Mouse (Mus musculus) kidney, adult 2 months (tissue): ENCODE results near the gene Stk38.

ENCODE experiments used
- CTCF ChIP-seq: fragments of 200-500 bp; conservative IDR thresholded peaks from 2 replicates; pipeline ENCODE4 v1.5.1; 2011; ENCODE audit warnings: low read depth, mild to moderate bottlenecking, control low read depth, low read length, moderate library complexity, mixed read lengths; ENCODE audit not compliant: insufficient read depth, insufficient read length
- POLR2A ChIP-seq: fragments of 200-500 bp; IDR thresholded peaks from one replicate; pipeline ENCODE4 v1.6.1; 2011; ENCODE audit warnings: low read depth, low read length, control low read depth

DNA sequence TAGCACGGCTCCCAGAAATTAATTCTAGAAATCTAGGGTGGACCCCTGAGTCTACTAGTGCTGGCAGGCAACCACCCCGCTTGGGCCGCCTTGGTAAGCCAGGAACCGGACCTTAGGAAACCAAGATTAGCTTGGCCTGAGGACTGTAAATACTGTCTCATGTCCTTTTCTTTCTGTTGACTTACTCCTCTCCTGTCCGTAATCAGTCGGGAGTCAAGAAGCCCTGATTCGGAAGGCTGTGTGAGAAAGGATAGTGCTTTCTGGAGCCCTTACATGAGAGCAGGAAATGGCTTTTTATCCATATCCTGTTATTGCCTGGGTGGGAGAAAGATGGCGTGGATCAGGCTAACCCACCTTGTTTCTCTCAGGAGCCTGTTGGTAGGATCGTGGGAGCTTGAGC lies 54.5 kb downstream of the Stk38 start:
- TF ChIP-seq POLR2A (no peak), CTCF (no peak)
